Mouse (Mus musculus): Measurements from ENCODE around the gene Pimreg. TPM values are rescaled to one million over a fixed set of nuclear protein-coding genes. Genes with fewer than 3 reads are reported as not detected.

The Pimreg gene
- total RNA-seq, 2 experiments from 2014 or later: 0.23 TPM; not detected in 1

GRCm38 (mm10) chr11:72032091-72032490 is 9.7 kb upstream of the Pimreg start:
- TF ChIP-seq CTCF (IDR thresholded peaks at IDR 0.05): no peak
- Histone ChIP-seq H3K27ac (no peak overlapping the region), H3K4me3 (no peak overlapping the region)
- DNase-seq (ENCODE audit: extremely low spot score in 1 of 2, low spot score in 2 of 2): no peak
- intact Hi-C loops (cut with DNase I): no loop called here

GRCm38 (mm10) chr11:72032589-72032988 is 9.2 kb upstream of the Pimreg start:
- Histone ChIP-seq H3K27ac (no peak overlapping the region), H3K4me3 (no peak overlapping the region)
- no peak for TF ChIP-seq CTCF (IDR thresholded peaks at IDR 0.05)
- no peak for DNase-seq (ENCODE audit: extremely low spot score in 1 of 2, low spot score in 2 of 2)
- intact Hi-C loops (cut with DNase I): no loop called here

DNA sequence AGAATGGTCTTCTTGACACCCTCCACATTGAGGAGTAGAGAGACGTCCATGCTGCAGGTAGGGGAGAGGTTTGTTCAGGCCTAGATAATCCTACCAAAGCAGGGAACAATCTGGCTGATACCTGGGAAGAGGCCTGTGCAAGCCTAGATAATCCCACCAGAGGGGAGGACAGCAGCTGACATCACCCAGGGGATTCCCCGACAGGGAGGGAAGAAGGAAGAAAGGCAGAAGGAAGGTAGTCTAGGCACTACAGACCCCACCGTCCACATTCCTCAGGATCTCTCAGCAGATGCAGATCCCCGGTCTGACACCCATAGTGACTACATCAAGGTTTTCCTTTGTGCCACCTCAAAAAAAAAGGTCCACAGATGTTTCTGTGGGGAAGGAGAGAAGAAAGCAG is 4.4 kb upstream of the Pimreg start, which contains the start of gene Aipl1:
Gene Aipl1 (minus strand): TSS at position 101 of the 400 bp plus-strand sequence.
- intact Hi-C loops (cut with DNase I): no loop called here
- no peak for TF ChIP-seq CTCF (IDR thresholded peaks at IDR 0.05)
- H3K27ac ChIP-seq: no peak within 1 kb of the TSS
- H3K4me3 ChIP-seq: no peak within 1 kb of the TSS
- DNase-seq (ENCODE audit: extremely low spot score in 1 of 2, low spot score in 2 of 2): no peak

DNA sequence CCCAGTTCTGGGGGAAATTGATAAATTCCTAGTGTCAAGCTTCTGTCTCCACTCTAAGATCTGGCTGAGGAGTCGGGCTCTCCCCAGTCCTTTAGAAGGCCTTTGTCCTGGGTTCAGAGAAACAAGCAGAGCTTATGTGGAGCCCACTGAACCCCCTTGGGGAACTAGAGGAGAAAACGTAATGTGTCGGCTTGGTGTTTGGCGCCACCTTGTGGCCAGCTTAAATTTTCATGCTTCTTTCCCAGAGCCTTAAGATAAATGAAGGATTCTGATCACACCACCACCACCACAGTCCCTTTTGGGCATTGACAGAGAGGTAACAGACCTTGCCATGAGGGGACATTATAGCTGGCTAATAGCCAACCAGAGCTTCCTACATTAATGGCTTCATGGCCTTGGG is 3.8 kb upstream of the Pimreg start:
- DNase-seq (ENCODE audit: extremely low spot score in 1 of 2, low spot score in 2 of 2): peak; percentile 75 to 79
- no peak overlapping the region for H3K4me3 ChIP-seq
- no peak overlapping the region for H3K27ac ChIP-seq
- TF ChIP-seq CTCF (IDR thresholded peaks at IDR 0.05): peak; percentile 83
- intact Hi-C loops (cut with DNase I): loop anchor here (1.0 kb wide), 1 partner anchor 692 kb away; no protein-coding TSS in a partner anchor

DNA sequence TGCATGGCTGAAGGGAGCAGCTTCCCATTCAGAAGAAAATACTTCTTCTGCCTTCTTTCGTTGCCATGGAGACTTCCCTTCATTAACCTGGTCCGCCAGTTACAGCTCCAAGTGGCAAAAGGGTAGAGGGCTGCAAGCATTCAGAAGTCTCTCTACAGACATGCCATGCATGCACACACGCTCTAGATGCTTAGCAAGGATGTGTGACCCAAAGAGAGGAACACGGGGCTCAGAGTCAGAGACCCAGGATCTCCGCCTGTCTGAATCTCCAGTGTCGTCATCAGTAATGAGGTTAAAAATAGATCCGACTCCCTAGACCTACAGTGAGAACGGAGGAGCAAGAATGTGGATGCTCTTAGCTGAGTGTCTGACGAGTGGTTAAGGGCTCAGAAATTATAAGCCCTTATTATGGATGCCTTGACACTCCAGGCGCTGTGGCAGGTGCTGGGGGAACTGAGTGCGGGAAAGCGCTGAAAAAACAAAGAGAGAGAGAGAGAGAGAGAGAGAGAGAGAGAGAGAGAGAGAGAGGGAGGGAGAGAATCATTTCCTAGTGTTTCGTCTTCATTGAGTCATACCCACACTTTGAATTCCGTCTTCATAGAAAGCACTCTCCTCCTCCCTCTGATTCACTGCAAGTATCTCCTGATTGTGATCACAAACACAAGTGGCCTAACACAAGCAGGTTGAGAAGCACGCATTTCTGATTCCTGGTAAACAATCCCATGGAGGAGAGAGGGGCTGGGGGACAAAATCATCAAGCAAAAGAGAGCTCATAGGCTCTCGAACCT is 2.0 kb upstream of the Pimreg start:
- TF ChIP-seq CTCF (IDR thresholded peaks at IDR 0.05): no peak
- DNase-seq (ENCODE audit: extremely low spot score in 1 of 2, low spot score in 2 of 2): no peak
- Histone ChIP-seq H3K27ac (no peak overlapping the region; the same call in 1 of the 2 replicates), H3K4me3 (no peak overlapping the region)
- intact Hi-C loops (cut with DNase I): no loop called here

DNA sequence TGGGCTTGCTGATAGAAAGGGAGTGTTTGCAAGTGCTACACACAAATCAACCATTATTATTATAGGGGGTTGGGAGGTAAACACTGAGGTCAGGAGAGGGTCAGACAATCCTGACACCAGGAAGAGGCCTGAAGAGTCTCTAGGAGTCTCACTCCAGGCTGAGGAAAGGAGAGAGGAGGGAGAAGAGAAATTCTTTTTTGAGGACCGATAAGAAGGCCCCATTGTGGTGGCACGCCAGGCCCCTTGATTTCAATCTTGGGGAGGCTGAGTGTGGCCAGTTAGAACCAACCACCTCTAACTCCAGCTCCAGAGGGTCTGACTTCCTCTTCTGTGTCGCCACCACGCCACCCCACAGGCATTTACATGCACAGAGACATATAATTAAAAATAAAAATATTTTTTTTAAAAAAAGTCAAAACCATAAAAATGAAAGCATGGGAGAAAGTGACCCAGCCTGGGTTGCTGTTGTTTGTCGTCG is 503 bp upstream of the Pimreg start:
- H3K27ac ChIP-seq: no peak overlapping the region
- no peak for DNase-seq (ENCODE audit: extremely low spot score in 1 of 2, low spot score in 2 of 2)
- TF ChIP-seq CTCF (IDR thresholded peaks at IDR 0.05): no peak
- intact Hi-C loops (cut with DNase I): no loop called here
- H3K4me3 ChIP-seq: peak overlapping the region; percentile 55

GRCm38 (mm10) chr11:72042631-72043030 is 799 bp downstream of the Pimreg start:
- H3K4me3 ChIP-seq: peak overlapping the region; percentile 55; the same call in 1 of the 2 replicates
- DNase-seq (ENCODE audit: extremely low spot score in 1 of 2, low spot score in 2 of 2): no peak
- H3K27ac ChIP-seq: no peak overlapping the region
- intact Hi-C loops (cut with DNase I): no loop called here
- no peak for TF ChIP-seq CTCF (IDR thresholded peaks at IDR 0.05)

DNA sequence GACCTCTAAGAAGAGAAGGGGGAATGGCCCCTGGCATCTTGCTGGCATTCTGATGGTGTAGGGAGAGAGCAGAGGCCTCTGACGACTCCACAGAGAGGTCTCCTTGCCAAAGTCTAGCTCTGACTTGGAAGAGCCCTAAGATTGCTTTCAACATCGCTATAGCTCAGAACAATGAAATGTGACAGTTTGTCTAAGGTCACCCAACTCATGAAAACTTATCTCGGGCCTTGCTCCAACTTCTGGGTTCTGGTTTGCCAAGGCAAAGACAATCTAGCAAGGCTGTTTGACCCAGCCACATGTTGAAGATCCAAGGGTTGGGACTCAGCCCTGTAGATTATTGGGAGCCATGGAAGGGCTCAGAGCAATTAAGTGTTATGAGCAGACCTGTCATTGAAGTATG is 2.4 kb downstream of the Pimreg start:
- intact Hi-C loops (cut with DNase I): no loop called here
- no peak for DNase-seq (ENCODE audit: extremely low spot score in 1 of 2, low spot score in 2 of 2)
- TF ChIP-seq CTCF (IDR thresholded peaks at IDR 0.05): no peak
- Histone ChIP-seq H3K4me3 (no peak overlapping the region), H3K27ac (no peak overlapping the region)

DNA sequence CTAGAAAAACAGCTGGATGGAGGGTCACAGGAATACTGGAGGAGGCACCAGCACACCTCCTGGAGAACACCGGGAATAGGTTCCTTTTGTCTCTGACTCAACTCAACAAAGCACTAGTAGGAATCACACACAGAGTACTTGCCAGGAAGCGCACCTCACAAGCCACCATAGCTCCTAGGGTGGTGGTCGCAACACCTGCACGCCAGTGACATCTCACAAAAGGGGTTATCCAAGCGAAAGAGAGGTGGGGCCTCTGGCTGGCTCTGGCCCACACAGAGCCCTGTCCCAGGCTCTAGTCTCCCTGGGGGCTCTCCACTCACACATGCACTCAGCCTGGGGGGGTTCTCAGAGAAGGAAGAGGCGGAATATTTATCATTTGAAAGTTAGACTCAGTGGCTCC is 6.9 kb downstream of the Pimreg start:
- DNase-seq (ENCODE audit: extremely low spot score in 1 of 2, low spot score in 2 of 2): no peak
- no peak for TF ChIP-seq CTCF (IDR thresholded peaks at IDR 0.05)

DNA sequence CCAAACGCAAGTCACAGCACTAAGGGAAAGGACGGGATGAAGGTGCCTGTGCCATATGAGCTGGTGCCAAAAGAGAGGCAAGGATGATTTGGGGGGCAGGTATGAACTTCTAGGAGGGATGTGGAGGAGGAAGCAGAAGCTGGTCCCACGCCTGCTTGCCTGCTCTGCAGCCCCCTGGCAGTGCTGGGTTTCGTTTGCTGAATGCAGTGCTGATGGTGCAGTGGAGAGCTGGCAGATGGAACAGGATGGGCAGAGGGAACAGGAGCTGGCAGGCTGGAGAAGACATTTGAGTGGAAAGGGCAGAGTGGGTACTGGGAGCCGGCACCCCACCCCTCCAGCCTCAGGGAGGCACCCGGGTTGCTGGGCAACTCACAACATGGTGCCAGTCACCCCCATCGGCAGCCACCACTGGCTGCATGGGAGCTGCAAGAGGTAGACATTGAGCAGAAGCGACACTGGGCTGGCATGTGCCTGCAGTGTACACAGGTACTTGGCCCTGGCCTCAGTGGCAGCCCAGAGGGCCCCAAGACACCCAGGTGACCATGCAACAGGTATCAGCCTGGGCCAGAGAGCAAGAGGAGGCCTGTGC is 7.4 kb downstream of the Pimreg start:
- intact Hi-C loops (cut with DNase I): no loop called here
- no peak for TF ChIP-seq CTCF (IDR thresholded peaks at IDR 0.05)
- no peak overlapping the region for H3K27ac ChIP-seq
- no peak for DNase-seq (ENCODE audit: extremely low spot score in 1 of 2, low spot score in 2 of 2)
- H3K4me3 ChIP-seq: no peak overlapping the region

More for the DNA sequence above, 6.9 kb downstream of the Pimreg start:
- no peak overlapping the region for H3K4me3 ChIP-seq
- intact Hi-C loops (cut with DNase I): no loop called here
- H3K27ac ChIP-seq: no peak overlapping the region

DNA sequence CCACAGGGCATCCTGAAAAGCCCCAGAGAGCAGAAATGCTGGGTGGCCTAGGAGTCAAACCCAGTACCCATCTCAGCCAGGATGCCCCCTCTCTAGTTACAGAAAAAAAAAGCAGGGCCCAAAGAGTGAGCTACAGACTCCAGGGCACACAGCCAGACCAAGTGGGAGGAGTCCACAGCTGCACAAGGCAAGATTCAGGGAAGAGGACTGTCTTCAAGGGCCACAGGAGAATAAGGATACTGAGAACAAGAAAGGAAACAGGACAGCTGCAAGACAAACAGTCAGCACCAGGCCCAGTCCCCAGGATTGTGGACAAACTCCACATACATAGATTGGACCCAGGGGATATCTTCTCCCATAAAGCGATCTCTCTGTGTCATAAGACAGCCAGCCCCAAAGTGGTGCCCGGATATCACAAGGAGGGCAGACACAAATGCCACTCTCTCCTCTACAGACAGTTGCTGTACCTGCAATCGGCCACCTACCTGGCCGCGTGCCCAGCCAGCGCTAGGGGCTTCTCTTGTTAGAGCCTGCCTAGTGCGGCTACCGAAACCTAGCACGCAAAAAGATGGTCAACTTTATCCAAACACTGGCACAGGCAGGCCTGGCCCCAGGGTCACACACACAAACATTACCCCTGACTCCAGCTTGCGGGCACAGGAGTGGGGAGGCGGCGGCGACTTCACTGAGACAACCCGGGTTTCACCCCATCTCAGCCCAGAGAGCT is 8.5 kb downstream of the Pimreg start:
- DNase-seq (ENCODE audit: extremely low spot score in 1 of 2, low spot score in 2 of 2): no peak
- intact Hi-C loops (cut with DNase I): loop anchor here (5.0 kb wide), 2 partner anchors 82 to 157 kb away; partner anchors contain the start of genes 4933427D14Rik, Gm43951 and Txndc17
- Histone ChIP-seq H3K4me3 (peak overlapping the region; percentile 51), H3K27ac (peak overlapping the region; percentile 65; the same call in 1 of the 2 replicates)
- TF ChIP-seq CTCF (IDR thresholded peaks at IDR 0.05): no peak

Data from left cerebral cortex, adult 2 months (tissue).